Mouse (Mus musculus): ENCODE measurements around the gene Prnp. TPM values are rescaled to one million over a fixed set of nuclear protein-coding genes. Genes with fewer than 3 reads are reported as not detected.

Prnp gene
- total RNA-seq (2021) = 10 to 100 TPM; 83.1 to 85.9 TPM

DNA sequence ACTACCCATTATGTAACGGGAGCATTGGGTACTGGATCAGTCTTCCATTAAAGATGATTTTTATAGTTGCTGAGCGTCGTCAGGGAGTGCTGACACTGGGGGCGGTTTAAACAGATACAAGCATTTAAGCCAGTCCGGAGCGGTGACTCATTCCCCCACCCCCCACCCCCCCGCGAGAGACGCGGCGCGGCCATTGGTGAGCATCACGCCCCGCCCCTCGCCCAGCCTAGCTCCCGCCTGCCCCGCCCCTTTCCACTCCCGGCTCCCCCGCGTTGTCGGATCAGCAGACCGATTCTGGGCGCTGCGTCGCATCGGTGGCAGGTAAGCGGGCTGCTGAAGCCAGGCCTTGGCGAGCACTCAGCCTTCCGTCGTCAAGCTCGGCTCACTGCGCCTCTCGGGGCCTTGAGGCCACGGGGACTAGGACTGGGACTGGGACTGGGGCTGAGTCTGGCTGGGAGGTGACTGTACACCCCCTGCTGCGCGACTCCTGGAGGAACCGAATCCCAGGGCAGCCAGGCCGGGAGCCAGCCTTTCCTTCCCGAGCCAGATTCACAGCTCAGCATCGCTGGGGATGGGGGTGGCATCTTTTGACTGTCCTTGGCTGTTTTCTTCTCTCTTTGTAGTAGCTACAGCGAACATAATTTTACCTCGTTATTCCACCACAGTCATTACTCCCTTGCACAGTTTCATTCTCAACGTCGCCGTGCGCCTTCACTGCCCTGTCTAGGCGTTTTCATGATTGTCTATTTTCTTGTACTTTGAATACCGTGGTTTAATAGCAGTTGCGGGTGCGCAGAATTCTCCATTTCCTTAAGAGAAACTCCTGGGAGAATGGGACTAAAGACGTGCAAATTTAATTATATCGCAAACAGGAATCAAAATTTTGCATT is at the start of gene Prnp, which contains the start of gene Prn:
TSS of gene Prnp (plus strand) at position 246 of the 890 bp plus-strand sequence.
TSS of gene Prn (plus strand) at position 275 of the 890 bp plus-strand sequence.
- peak; percentile 94 for DNase-seq

DNA sequence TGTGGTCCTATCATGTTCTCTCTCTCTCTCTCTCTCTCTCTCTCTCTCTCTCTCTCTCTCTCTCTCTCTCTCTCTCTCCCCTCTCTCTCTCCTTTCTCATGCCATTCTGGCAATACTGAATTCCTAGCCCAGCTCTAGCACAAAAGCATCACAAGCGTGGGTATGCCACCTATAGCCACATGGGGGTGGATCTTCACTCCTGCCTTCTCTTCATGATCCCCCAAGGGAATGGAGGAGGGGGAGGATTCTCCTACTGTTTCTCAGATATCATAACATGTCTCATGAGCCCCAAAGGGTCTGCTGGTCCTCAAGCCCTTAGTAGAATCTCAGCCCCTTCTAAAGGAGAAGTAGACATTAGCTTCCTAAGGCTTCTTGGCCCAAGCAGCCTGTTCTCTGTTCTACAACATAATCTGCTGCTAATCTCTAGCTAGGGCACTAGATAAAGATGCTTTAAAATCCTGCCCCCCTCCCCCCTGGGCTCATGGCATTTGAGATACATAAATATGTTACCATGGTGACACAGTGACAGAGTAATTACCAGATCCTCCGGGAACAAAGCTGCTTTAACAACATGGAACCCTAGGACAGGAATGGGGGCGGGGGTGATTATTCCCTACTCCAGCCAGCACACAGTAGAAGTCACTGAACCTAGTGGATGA is 47.0 kb upstream of the Prnp start:
- no peak for DNase-seq

DNA sequence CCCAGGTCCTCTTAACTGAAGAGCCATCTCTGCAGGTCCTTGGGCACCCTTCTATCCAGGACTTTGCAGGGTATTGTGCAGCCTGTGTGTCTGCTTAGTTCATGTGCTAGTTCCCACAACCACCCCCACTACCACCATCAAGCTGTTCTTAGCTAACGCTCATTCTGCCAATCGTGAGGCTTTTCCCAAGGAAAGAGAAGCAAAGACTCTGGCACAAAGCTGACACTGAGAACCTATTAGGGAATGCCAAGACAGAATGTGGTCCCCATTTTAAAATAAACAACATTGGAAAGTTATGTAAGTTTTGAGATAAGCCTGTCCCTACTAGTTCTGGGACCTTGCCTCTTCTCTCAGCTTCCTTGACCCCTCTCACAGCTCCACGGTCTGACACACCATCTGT is 46.3 kb upstream of the Prnp start:
- no peak for DNase-seq

DNA sequence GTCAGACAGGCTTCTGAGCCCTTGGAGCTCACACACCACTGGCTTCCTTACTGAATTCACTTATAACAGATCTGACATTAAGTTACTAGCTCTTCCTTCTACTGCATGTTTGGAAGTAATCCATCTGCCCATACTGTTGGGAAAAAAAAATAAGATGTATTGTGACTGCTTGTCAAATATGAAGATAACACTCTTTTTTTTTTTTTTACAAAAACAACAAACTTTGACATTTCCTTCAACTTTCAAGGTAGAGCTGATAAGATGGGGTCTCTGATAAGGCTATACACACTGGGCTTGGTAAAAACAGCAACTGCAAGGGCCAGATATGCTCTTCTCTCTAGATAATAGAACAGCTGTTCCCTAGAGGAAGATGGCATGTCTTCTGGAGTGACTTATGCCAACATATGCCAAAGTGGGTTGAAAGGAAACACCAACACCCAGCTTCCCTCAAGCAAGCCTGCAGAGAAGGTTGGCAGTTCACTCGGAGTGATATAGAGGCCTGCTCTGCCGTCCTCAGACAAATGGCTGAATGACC is 45.4 kb upstream of the Prnp start:
- DNase-seq = no peak

DNA sequence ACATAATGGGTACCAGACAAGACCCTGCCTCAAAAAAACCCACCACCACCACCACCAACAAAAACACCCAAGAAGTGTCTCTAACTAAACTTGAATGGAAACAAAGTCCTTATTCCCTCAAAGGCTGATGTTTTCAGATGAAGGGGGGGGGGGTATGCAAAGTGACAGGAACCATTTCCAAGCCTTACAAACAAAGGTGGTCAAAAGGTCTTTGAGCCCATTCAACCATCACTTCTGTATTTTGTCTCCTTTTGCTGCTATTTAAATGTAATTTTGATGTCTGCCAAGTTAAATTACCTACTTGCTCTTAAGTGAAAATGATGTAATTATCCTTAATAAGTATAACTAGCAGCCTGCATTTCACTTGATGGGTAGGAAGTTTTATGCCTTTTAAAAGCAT is 43.1 kb upstream of the Prnp start:
- no peak for DNase-seq

DNA sequence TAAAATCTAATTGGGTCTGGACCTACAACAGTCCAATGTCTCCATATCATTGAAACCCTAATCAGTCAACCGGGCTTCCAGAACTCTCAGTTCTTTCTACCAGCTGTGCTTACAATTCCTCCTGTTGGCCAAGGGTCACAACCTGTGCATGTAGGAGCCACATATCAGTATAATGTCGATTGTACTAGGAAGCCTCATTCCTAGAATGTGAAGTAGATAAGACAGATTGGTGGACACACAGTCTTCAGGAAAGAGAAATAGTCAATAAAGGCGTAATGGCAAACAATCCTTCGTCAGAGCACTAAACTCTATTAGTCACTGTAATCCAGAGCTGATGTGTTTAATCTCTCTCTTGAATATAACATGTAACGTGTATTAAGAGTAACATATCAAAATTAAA is 40.7 kb upstream of the Prnp start:
- DNase-seq = no peak

DNA sequence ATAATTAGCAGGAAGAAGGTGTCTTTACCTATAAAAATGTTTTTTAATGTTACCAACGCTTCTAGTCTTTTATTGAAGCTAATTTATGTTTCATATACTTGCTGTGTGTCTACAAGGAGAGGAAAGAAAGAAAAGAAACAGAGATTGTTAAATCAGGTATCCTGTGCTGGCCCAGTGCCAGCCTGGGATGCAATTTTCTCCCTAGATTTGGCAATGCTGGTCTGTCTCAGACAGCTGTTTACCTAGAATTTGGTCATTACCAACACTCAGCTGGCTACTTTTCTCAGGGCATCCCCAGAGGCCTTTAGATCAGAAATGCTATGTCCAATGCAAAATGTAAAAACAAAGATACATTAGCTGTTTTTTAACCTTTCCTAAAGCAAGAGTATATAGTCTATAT is 36.4 kb upstream of the Prnp start:
- no peak for DNase-seq

DNA sequence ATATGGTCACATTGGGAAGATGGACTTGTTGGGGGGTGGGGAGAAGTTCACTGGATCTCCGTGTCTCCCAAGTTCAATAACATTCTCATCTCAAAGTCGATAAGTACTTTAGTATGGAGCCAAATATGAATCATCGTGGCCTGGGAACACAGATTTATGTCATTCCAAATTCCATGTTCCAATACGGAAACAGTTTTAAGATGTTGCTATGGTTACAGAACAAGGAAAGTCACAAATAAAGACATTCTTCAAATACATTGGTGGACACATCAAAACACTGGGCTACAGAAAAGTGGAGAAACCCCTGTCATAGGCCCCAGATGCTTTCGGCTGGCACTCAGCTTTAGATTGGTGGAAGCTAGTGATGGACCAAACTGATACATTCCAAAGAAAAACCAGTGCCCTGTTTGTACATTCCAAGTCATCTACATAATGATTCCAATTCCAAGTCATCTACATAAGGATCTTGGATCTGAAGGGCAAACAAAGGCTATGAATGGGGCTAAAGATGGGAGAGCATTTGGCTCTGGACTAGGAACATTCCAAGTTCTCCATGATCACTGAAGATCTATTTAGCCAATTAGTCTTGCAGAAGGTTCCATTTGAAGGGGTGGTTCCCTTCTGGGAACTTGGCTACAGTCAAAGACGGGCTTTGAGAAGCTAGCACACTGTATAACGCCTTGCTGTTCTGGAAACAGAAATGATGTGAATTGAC is 33.0 kb upstream of the Prnp start:
- DNase-seq = no peak

DNA sequence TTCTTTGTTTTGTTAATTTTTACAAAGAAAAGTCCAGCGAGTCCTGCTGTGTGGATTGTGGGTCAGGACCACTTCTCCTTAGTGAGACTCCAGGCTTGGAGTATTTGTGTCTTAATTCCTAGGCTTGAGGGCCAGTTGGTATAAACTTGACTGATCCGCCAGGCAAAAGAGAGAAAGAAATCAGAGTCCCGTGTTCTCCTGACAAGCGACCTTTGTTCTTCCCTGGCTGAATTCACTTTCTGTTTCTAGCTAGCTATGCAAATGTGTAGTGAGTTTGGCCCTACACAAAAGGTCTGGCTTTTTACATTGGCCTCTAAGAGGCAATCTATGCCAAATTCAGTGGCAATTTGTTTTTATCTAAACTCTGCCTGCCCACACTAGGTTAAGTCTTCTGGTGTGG is 28.0 kb upstream of the Prnp start:
- DNase-seq = no peak

DNA sequence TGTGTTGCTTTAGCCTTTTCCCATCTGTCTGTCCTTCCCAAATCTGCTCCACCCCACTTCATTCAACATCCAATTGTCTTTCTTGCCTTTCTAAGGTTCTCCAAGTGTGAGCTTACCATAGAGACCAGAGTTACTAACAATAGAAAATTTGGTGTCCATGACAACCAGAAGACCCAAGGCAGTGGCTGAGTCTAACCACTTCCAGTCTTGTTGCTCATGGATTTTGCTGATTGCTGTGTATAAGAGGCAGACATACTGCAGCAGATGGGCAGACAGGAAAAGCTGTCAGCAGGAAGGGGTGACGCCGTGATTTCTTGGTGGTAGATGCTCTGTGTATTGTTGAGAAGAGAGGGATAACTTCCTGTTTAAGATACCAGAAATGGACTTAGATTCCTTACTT is 26.6 kb upstream of the Prnp start:
- no peak for DNase-seq

DNA sequence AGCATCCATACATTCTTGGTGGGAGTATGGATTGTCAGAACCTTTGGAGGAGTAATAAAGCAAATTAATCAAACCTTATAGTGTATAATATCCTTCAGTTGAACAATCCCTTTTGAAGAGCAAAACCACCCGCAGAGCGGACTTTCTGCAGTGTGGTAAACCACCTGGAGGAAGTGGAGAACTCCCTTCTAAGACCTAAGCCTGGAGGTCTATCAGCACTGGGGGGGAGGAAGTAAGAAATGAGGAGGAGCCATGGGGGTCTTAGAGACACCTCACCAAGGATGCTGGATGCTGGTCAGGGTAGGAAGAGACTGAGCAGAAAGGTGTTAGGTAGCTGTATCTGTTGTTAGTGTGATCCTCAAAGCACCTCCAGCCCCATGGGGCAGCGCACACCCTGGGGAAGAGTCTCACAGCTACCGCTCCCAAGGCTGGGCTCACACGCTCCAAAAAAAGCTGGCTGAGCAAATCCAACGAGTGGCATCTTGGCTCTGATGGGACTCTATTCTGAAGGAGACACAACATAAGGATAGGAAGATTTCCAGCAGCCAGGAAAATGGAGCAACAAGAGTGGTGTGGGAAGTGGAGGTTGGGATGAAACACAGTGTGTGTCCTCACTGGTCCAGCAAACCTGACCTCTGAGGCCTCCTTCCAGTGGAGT is 23.1 kb upstream of the Prnp start:
- no peak for DNase-seq

DNA sequence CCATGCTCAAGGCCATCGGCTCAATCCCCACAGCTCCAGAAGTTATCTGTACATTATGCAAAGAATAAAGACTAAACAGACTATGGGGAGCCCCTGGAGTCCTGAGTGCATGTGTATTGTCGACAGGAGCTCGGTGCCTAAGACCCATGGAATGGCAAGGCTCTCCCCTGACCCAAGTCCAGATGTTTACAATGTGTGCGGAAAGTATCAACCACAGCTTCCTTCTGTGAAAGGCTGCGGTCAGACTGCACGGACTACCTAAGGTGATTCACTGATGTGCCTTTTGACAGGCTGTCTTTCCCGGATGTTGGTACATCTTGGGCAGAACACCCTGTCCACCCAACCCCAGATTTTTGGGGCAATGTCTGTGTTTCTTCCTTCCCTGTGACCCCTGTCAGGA is 21.5 kb upstream of the Prnp start:
- no peak for DNase-seq

DNA sequence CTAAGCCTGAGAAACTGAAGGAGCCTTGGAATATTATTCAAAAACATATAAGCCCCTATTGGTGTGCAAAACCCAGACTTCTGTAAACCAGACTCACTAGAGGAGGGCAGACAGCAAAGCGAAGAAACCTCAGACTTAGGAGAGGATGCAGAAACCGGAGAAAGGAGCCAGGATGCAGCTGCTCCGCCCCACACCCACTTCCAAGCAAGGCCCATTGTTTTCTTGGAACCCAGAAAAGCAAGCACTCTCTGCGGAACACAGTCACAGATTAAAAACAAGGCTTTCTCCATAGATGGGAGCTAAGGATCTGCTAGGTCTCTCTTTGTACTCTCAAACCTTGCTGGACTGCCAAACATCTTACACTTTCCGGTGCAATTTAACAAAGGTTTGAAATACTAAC is 17.2 kb upstream of the Prnp start:
- peak; percentile 26 for DNase-seq

DNA sequence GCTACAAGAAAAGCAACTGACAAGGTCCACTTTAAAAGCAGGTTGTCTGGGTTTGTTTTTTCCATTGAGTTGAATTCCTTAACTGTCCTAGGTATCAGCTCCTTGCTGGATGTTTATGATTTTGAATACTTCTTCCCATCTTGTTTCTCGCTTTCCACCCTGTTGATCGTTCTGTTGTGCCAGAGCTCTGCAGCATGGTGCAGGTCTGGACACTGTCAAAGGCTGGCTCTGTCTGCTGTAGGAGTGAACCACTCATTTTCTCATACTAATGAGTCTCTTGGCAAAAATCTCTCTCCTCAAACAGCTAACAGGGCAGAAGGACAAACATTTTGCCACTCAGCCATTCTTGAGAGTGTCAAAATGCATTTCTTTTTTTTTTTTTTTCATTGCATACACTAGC is 14.6 kb upstream of the Prnp start:
- no peak for DNase-seq

DNA sequence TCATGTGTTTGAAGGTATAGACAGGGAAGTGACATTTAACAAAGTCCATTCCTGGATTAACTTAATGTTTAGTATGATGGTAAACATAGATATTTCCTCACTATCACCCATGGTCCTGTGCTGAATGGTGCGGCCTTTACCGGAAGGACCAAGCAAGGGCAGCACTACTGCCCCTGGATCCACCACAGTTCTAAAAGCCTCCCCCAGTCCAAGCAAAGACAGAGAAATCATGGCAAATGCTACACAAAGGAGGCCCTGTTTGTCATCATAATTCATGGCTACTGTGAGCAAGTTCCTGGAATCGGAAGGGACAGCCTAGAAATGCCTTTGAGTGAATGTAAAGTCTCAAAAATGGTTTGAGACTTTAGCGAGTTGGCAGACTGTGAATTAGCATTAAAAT is 13.7 kb upstream of the Prnp start:
- DNase-seq = no peak

DNA sequence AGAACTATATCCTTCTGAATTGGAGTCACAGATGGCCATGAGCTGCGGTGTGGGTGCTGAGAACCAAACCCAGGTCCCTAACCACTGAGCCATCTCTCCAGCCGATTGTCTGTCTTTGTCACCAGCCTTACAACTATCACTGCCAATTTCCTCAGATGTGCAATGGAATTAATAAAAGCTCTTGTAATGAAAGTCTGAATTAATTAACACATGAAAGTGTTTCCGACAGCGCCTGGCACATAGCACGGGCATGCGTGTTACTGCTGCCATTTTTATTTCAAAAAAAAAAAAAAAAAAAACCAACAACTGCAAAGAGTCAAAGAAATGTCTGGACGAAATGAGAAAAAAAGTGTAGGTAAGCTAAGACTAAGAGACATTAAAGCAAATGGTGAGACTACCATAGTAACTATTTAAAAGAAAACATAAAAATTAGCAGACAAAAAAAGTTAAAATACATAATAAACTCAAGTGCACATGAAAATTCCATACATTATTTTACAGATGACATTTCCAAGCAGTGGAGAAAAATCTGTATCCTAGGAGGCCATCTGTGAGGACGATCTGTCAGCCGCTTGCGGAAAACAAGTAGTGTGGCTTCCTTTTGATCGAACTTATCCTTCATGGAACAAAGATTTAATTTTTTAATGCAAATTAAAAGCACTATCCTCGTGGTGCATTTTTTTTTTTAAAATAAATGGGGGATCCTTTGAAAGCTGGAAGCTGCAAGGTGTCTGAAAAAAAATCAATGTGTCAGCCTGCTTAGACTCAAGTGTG is 12.2 kb upstream of the Prnp start:
- no peak for DNase-seq

DNA sequence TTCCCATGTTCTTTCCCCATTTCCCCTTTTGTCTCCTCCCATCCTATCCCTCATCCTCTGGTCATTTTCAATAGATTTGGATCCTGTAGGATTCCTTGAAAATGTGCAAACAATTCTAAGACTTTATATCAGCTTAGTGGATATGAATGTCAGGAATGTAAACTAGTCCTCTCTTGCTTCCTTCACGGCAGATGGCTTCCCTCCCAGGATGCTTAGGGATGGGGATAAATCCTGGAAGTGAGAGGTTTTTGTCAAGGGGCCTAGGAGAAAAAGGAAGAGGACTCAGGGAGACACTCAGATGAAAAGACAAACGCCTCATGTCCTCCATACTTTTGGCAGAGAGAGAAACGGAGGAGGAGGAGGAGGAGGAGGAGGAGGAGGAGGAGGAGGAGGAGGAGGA is 7.3 kb upstream of the Prnp start:
- no peak for DNase-seq

DNA sequence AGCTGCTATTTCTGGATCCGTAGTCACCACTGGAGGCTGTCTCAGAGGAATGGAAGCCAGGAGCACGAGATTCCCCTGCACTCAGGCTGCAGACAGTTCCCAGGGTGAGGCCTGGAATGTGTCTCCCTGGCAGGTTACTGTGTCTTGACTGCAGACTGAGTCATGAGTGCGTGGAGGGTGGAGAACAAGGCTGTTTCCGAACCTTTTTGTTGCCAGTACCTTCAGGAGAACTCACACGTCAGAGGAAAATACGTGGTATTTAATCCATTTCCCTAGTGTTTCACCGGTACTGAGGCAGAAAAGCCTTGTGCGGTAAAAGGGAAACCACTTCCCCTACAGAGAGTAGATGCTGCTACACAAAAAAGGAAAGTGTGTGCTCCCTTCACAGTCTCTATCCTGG is 6.9 kb upstream of the Prnp start:
- DNase-seq = peak; percentile 55

DNA sequence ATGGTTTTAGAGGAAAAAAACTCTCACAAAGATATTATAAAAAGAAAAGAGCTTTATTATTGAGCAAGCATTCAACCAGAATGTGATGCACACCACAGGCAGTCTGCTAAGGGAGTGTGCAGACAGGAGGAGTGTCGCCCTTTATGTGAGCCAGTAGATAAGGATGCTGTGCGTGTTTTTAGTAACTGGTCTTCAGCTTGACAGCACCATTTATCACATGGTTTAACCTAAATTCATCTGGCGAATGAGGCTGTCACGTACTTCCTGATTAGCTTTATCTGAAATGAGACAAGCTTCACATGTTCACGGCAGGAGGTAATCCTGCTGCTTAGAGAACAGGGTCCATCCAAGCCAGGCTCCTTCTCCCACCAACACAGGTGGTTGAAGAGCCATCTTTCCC is 4.7 kb upstream of the Prnp start:
- DNase-seq = no peak

DNA sequence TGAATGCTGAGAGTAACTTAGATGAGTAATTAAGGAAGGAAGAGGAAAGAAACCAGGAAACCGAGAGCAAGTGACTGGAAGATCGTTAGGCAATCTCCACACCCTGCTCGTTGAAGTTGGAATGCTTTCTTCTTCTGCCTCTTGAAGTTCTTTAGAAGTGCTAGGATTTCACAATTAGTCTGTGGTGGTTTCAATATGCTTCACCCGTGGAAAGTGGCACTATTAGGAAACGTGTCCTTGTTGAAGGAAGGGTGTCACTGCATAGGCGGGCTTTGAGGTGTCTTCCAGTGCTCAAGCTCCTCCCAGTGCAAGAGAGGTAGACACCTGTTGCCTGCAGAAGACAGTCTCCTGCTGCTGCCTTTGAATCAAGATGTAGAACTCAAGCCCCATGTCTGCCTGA is 4.0 kb upstream of the Prnp start:
- DNase-seq = no peak

DNA sequence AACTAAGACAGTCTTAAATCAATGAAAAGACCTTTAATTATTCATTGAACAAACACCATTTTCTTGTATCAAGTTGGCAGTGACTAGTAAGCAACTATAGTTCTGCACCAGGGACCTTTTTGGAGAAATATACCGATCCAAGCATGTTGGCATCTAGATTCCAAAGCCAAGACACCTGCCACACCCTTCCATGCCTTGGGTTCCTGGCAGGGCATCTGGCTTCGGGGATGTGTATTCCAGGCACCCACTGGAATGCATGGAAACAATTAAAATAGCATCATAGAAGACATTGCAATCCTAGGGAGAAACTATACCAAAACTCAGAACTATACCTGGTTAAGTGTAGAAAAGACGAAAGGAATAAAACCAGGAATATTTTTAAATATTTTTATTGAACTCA is 3.5 kb upstream of the Prnp start:
- no peak for DNase-seq

DNA sequence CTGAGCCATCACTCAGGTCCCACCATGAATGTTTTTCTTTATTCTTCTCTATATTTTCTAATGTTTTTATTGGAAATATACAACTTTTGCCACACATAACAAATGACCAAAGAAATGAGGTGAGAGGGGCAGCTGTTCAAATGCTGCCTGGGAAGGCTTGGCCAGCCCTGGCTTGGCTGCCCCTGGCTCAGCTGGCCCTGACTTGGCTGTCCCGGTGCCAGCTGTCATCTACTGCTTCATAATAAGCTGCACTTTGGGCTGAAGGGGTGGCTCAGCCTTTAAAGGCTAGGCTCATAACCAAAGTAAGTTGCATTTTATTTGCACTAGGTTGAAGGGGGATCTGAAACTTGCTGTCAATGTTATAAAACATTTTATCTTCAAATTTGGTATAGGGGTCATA is 2.9 kb upstream of the Prnp start:
- DNase-seq = peak; percentile 40
